Mouse (Mus musculus) heart, postnatal 0 days (tissue): ENCODE data around the gene Gm7544.
"Not testable (repeated sequence)": the region's sequence is repeated elsewhere in the genome, so short reads cannot be mapped to it uniquely, and the experiment has no call there.

Source experiments
- CTCF ChIP-seq: IDR thresholded peaks from 2 replicates; pipeline ENCODE4 v1.5.1; 2016; ENCODE audit warnings: antibody characterized with exemption, control low read depth, low read depth
- EP300 ChIP-seq: IDR thresholded peaks from 2 replicates; pipeline ENCODE4 v1.6.1; 2016; ENCODE audit warnings: antibody characterized with exemption, low read depth

- TF ChIP-seq EP300, CTCF: not testable (repeated sequence)
Measured at GRCm38 (mm10) chr1:82913434-82913833, 42.4 kb downstream of the Gm7544 start.
